Mouse (Mus musculus): ENCODE data around the gene Gm49711.

Gene Gm49711

GRCm38 (mm10) chr16:92120899-92121531 is 62.9 kb downstream of the Gm49711 start:
- no peak for DNase-seq (ENCODE audit: low read depth, low spot score)

DNA sequence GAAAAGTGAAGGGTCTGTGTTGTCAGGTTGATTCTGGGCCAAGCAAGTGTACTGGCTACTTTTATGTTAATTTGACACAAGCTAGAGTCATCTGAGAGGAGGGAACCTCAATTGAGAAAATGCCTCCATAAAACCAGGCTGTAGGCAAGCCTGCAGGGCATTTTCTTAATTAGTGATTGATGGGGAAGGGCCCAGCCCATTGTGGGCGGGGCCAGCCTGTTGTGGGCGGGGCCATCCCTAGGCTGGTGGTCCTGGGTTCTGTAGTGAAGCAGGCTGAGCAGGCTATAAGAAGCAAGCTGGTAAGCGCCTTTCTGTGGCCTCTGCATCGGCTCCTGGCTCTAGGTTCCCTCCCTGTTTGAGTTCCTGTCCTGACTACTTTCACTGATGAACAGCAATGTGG is 69.1 kb downstream of the Gm49711 start:
- DNase-seq (ENCODE audit: low read depth, low spot score), result no peak

DNA sequence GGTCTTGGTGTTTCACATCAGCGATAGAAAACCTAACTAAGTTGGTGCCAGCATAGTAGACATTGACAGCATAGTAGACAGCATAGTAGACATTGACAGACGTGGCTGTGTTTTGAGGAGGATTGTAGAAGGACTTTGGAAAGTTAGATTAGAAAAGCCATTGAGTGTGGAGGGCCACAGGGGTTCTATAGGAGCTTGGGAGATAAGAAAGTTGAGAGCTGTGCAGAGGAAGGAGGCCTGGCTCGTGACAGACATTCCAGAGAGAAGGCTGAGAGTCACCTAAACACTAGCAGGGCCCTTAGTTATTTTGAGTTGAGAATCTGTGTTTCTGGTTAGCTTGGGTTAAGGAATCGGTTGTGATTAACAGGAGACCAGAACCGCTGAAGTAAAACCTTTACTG is 69.5 kb downstream of the Gm49711 start:
- no peak for DNase-seq (ENCODE audit: low read depth, low spot score)

DNA sequence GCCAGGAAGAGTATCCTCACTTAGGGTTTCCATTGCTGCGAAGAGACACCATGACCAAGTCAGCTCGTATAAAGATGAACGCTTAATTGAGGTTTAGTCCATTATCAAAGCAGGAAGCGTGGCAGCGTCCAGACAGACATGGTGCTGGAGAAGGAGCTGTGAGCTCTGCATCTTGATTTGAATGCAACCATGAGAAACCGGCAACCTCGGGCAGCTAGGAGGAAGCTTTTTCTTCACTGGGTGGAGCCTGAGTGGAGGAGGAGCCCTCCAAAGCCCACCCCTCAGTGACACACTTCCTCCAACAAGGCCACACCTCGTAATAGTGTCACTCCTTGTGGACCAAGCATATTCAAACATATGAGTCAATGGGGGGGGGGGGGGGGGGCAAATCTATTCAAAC is 71.7 kb downstream of the Gm49711 start:
- DNase-seq (ENCODE audit: low read depth, low spot score), result peak; percentile 43

DNA sequence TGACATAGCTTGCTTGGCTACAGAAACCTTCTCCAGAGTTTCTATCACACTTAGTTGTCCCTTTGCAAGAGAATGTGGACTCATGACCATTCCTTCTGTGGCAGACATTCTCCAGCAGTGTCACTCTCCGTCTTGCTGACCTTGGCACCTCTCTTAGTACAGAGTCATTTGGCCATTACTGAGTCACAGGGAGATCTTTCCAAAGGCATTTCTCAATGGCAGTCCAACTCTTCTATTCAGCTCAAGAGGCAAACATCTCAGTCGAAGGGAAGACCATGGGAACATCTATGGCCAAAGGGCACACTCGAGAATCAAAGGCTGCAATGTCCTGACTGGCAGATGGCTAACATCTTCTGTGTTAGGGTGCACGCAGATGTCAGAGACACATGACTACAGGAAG is 74.4 kb downstream of the Gm49711 start:
- DNase-seq (ENCODE audit: low read depth, low spot score), result no peak

- DNase-seq (ENCODE audit: low read depth, low spot score), result no peak
Measured at GRCm38 (mm10) chr16:92134148-92134764, 76.1 kb downstream of the Gm49711 start.

DNA sequence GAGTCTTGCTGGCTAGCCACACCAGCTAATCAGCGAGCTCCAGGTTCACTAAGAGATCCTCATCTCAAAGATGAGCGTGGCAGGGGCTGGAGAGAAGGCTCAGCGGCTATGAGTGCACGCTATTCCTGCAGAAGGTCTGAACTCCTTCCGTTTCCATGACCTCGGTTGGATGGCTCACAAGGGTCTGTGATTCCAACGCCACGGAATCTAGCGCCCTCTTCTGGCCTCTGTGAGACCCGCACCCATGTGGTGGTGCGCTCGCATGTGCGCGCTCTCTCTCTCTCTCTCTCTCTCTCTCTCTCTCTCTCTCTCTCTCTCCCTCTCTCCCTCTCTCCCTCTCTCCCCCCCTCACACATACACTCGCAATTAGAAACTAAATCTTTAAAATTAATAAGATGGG is 78.2 kb downstream of the Gm49711 start:
- no peak for DNase-seq (ENCODE audit: low read depth, low spot score)

GRCm38 (mm10) chr16:92139386-92140261 is 81.5 kb downstream of the Gm49711 start:
- DNase-seq (ENCODE audit: low read depth, low spot score), result no peak

GRCm38 (mm10) chr16:92140328-92140727 is 82.2 kb downstream of the Gm49711 start:
- no peak for DNase-seq (ENCODE audit: low read depth, low spot score)

GRCm38 (mm10) chr16:92141021-92141420 is 82.9 kb downstream of the Gm49711 start:
- no peak for DNase-seq (ENCODE audit: low read depth, low spot score)

DNA sequence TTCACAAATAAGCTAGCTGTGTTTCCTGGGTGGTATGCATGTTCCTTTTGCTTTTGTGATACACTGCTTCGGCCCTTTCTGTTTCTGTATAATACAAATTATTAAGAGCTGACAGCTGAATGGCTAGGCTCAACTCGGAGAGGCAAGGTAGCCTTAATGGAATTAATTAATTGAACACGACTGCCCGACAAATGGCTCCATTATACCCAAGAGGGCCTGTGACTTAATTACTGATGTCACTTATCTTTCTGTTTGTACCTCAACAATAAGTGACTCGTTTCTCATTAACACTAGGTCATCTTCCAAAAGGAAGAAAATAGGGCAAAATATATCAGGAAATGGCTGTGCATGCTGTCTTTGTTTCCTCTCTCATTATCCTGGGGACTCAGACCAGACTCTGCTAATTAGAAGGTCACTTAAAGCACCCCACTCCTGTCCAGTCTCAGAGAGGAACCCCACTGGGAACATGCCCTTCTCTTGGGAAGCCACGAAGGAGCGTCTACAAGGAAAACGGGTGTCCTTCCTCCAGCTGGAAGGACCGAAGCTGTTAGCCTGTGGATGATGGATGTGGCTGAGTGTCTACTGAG is 84.4 kb downstream of the Gm49711 start:
- DNase-seq (ENCODE audit: low read depth, low spot score), result no peak

- DNase-seq (ENCODE audit: low read depth, low spot score), result no peak
Measured at GRCm38 (mm10) chr16:92147631-92148366, 89.7 kb downstream of the Gm49711 start.

- DNase-seq (ENCODE audit: low read depth, low spot score), result no peak
Measured at GRCm38 (mm10) chr16:92148367-92148728, 90.2 kb downstream of the Gm49711 start.

- no peak for DNase-seq (ENCODE audit: low read depth, low spot score)
Measured at GRCm38 (mm10) chr16:92150975-92151374, 92.9 kb downstream of the Gm49711 start.

- DNase-seq (ENCODE audit: low read depth, low spot score), result no peak
Measured at GRCm38 (mm10) chr16:92158021-92158455, 99.9 kb downstream of the Gm49711 start.

GRCm38 (mm10) chr16:92158461-92159091 is 100.5 kb downstream of the Gm49711 start:
- DNase-seq (ENCODE audit: low read depth, low spot score), result no peak

- no peak for DNase-seq (ENCODE audit: low read depth, low spot score)
Measured at GRCm38 (mm10) chr16:92159114-92159513, 101.0 kb downstream of the Gm49711 start.

- no peak for DNase-seq (ENCODE audit: low read depth, low spot score)
Measured at GRCm38 (mm10) chr16:92162289-92162688, 104.2 kb downstream of the Gm49711 start.

GRCm38 (mm10) chr16:92163545-92163944 is 105.4 kb downstream of the Gm49711 start:
- no peak for DNase-seq (ENCODE audit: low read depth, low spot score)

DNA sequence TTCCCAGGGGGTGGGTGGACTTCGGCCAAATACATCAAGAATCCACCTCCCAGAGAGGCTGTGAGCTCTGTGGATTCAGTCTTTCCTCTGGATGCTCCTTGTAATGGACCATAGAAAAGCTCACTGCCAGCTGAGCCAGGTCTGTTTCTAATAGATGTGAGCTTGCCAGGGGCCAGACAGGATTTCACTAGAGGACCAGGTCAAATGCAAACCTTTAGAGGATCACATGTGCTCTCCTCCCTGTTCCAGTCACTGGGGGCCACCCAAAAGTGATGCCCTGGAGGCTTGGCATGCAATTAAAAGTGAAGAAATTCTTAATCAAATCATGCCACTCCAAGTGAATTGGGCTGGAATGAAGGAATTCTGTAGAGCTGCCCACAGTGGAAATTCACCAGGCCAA is 117.9 kb downstream of the Gm49711 start:
- no peak for DNase-seq (ENCODE audit: low read depth, low spot score)

DNA sequence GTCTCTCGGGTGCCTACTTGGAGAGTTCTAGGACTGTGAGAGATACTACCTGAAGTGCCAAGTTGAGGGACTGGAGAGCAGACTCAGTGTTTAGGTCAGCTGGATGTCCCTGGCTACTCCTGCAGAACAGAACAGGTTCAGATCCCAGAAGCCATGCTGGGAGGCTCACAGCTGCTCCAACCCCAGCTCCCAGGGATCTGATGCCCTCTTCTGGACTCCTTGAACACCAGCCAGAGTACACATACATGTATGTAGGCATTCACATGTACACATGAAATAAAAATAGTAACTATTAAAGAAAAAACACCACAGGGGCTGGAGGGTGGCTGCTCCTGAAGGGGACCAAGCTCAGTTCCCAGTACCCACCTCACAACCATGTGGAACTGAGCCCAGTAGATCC is 119.6 kb downstream of the Gm49711 start:
- DNase-seq (ENCODE audit: low read depth, low spot score), result no peak

Measured in A20 (cell line).